Mouse (Mus musculus): ENCODE measurements around the gene Plbd2.

GRCm38 (mm10) chr5:120479538-120479937 lies 23.9 kb downstream of the Plbd2 start:
- TF ChIP-seq POLR2A (IDR thresholded peaks at IDR 0.05; ENCODE audit: low read depth, low read length) (no peak), CTCF (IDR thresholded peaks at IDR 0.05; ENCODE audit: extremely low read depth, insufficient read depth, insufficient read length, insufficient replicate concordance) (no peak)
